Mouse (Mus musculus) erythroblast, embryonic 14.5 days (primary cell): ENCODE results near the gene Ruvbl2.

Source experiments
- GATA1 ChIP-seq: IDR thresholded peaks from 2 replicates; pipeline ENCODE4 v1.6.1; 2012; ENCODE audit warnings: low read length, inconsistent platforms, mixed read lengths
- TAL1 ChIP-seq: IDR thresholded peaks from 3 replicates; pipeline ENCODE4 v1.6.1; 2012; ENCODE audit warnings: low read length, inconsistent platforms, mixed read lengths

GRCm38 (mm10) chr7:45421194-45421593 lies 16.7 kb downstream of the Ruvbl2 start:
- TF ChIP-seq TAL1 (no peak), GATA1 (no peak)
